Mouse (Mus musculus) 416B (cell line): ENCODE measurements around the gene Tril.

ENCODE experiments used
- DNase-seq: peaks from one replicate; pipeline ENCODE4 v3.0.0; 2011; ENCODE audit warnings: low read depth

Gene Tril

DNA sequence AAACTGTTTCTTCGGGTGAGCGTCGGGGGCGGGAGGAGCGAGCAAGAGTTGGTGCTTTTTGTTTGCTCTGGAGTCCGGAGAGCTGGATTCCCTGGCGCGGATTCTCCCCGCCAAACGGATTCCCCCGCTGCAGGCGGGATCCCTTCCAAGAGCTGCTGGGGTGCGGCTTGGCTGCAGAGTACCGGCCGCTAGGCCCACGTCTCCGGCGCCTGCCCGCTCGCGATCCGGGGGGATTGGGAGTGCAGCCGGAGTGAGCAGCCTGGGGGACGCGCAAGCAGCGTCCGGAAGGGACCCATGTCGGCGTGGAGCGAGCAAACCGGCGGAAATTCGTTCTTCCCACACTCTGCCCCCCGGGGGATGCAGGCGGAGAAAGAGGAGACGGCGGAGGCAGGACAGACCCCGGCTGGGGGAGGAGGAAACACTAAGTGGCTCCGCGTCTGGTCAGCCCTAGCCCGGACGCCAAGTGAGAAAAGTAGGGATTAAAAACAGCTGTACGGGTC, at the start of gene Tril:
TSS of gene Tril (minus strand) at position 345 of the 500 bp plus-strand sequence.
- no peak for DNase-seq

DNA sequence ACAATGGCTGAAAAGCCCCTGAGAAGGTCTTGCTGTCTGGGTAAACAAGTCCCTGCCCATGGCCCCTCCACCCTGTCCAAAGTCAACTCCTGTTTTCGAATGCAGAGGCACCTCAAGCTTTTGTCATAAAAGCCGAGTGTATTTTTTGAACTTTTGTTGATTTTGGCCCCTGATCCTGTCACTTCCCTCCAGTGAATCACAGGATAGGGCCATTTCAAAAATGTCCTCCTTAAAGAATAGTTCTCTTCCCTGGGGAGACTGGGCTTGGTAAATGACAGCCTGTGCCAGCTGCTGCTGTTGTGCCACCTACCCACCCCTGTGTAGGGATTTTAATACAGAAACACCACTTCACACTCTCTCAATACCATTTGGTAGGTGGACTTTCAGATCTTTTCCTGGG, 42.4 kb upstream of the Tril start:
- no peak for DNase-seq

DNA sequence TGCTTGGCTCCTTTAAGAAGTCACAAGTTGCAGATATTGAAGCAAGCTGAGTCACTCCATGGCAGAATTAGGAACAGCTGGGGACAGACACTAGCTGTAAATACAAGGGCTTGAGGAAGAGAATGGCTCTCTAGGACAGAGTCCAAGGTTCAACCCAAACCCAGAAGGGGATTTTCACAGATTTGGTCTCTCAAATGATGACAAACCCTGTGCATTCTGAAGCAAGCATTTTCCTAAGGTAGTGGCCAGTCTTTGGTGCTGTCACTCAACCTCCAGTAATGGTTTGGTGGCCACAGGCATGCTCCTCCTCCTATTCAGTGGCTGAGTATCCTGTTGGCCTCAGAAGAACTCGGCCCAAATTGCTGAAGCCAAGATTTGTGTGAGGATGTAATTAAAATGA, 38.5 kb upstream of the Tril start:
- DNase-seq, result no peak

GRCm38 (mm10) chr6:53857822-53858221, 37.2 kb upstream of the Tril start:
- DNase-seq, result no peak

- DNase-seq, result no peak
These were observed 36.1 kb upstream of the Tril start for GRCm38 (mm10) chr6:53856775-53857174.

DNA sequence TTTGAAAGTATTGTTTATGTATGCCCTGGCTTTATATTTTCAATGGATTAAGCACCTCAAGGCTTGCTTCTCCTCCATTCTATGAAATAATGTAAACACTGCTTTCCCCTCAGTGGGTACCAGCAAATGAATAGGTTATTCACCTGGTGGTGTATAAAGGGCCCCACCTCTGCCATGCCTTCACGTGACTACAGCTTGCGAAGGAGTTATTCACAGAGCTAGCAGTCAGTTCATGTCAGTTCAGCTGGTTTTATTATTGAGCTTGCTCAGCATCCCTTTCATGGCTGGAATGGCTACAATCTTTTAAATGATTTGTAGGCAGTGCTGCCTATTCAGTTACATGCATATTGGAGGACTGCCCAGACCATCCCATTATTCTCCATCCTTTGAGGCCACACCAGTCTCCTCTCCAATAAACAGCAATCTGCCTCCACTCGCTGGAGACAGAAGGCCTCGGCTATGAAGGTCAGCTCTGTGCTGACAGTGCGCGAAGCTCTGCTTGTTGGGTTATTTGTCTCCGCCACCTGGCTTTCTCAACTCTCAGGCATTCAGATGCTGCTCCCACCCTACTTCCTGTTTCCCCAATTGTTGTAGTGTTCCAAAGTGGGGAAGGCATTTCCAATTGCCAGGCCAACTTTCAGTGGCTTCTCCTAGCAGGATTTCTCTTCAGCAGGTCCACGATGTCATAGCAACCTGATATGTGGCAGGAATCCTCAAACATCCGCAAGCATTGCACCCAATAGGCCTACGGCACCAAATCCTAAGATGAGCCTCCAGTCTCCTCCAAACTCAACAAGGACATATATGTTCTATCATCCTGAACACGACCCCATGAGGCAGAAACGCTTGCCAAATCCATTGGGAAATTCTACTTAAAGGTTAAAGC, 34.6 kb upstream of the Tril start:
- DNase-seq, result no peak

- DNase-seq, result no peak
These were observed 33.6 kb upstream of the Tril start for GRCm38 (mm10) chr6:53854226-53854625.

GRCm38 (mm10) chr6:53853546-53853945, 32.9 kb upstream of the Tril start:
- no peak for DNase-seq

DNA sequence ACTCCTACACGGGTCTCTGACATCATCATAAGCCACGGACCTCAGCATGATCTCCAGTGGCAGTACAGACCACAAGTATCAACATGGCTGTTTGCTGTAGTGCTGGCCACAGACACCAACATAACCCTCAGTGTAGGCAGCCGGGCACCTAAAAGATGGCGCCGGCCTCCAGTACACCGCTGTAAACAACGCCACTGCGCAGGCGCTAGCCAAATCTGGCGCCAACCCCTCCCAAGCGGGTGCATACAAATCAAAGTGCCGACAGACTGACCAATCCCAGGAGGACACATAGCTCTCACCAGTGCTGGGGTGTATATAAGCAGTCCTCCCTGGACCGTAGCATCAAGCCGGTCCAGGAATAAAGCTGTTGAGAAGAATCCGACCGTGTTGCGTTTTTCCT, 24.0 kb upstream of the Tril start:
- no peak for DNase-seq

GRCm38 (mm10) chr6:53825213-53825612, 4.6 kb upstream of the Tril start:
- DNase-seq, result no peak

DNA sequence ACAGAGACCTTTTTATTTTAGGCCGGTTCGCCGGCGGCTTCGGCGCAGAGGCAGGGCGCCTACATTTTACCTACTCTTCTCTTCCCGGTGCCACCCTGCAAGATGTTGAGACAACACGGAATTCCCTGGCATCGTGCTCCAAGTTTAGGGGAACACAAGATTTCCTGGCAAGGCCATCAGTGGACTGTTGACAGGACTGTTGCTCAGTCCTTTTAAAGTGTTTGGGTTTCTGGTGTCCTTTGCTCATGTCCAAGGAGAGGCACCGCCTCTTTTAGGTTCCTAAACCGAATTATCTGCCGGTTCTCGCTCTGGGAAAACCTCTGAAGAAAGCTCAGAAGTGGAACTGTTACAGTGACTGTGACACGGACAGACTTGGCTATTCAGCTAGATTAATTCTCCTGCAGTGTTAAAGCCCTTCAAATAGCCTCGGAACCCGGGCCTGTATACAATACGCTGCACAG, 441 bp upstream of the Tril start:
- DNase-seq, result no peak

DNA sequence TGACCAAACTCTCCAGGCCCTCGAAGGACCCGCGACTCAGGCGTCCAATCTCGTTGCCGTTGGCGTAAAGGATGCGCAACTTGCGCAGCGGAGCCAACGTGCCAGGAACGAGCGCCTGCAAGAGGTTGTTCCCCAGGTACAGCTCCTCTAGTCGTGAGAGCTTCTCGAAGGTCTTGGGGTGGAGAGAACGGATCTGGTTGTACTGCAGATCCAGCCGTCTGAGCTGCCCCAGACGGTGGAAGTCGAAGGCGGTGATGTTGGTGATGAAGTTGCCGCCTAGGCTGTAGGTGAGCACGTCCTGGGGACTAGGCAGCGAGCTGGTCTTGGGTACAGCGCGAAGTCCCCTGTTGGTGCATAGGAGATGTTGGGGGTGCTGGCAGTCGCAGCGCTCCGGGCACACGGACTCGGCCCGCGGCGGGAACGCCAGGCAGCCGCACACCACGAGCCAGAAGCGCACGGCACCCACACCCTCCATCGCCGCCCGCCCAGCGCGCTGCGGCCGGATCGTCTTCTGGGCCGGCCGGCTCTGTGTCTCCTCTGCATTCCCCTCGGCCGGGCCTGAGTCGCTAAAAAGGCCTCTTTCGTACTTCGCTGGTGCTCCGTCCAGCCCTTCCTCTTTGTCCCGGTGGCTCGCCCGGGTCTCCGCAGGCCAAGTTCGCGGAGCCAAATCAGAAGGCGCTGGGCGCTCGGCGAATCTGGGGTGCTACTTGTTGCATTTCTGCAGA, 707 bp downstream of the Tril start:
- no peak for DNase-seq

DNA sequence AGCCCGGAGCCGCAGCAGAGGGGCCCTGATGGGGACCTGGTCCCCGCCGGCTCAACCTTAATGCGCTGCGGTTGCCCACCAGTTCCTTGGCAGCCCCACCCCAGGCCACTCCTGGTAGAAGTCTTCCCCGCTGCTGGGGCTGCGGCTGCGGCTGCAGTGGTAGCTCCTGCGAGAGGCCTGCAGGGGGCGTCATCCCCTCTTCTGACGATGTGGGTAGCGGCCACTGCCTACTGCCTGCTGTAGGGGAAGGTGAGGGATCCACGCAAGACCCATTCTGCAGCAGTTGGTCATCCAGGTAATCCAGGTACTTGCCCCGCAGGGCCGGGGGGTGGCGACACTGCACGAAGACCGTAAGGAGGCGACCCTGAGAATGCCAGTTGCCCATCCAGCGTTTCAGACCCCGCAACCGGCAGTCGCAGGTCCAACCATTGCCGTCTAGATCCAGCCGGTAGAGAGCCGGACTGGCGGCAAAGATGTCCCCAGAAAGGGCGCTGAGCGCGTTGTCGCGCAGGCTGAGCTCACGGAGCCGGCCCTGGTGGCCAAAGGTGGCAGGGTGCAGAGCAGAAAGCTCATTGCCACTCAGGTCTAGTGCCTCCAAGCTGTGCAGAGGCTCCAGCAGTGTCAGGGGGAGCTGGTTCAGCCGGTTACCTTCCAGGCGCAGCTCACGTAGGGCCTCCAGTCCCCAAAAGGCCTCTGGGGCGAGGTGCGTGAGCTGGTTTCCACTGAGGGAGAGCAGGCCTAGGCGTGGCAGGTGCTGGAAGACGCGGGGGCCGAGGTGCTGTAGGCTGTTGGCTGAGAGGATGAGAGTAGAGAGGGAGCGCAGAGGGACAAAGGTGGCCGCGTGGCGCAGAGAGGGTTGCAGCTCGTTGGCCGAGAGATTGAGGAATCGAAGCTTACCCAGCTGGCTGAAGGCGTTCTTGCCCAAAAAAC, 1.6 kb downstream of the Tril start:
- no peak for DNase-seq

- DNase-seq, result no peak
These were observed 2.3 kb downstream of the Tril start for GRCm38 (mm10) chr6:53818264-53818731.

- DNase-seq, result no peak
These were observed 2.9 kb downstream of the Tril start for GRCm38 (mm10) chr6:53817763-53818174.

DNA sequence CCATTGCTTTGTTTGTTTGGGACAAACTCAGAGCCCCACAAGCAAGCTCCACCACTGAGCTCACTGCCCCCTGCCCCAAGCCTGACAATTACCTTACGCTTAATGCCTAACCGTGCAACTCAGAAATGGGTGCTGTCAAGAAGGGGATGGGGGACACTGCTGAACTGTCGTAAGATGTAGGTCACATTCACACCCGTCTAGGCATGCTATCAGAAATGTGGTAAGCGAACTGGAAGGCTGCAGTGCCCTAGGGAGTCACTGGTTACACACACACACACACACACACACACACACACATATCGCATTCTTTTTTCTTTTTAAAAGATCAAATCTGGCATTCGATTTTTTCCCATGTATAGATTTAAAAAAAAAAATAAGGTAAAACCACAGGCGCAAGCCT, 4.0 kb downstream of the Tril start:
- no peak for DNase-seq

- DNase-seq, result peak; percentile 14
These were observed 4.9 kb downstream of the Tril start for GRCm38 (mm10) chr6:53815691-53816090.

- no peak for DNase-seq
These were observed 6.4 kb downstream of the Tril start for GRCm38 (mm10) chr6:53814214-53814613.

- no peak for DNase-seq
These were observed 8.4 kb downstream of the Tril start for GRCm38 (mm10) chr6:53812242-53812641.

GRCm38 (mm10) chr6:53808801-53809200, 11.8 kb downstream of the Tril start:
- no peak for DNase-seq

GRCm38 (mm10) chr6:53807185-53807584, 13.4 kb downstream of the Tril start:
- no peak for DNase-seq

- no peak for DNase-seq
These were observed 14.0 kb downstream of the Tril start for GRCm38 (mm10) chr6:53806591-53807023.
